Mouse (Mus musculus) left cerebral cortex, postnatal 25 days (tissue): ENCODE data around the gene Tgfb3. TPM values are rescaled to one million over a fixed set of nuclear protein-coding genes. Genes with fewer than 3 reads are reported as not detected.

Experiments used
- DNase-seq, 2 experiments: peaks; one replicate each; pipeline ENCODE4 v3.0.0; 2022; ENCODE audit warnings: low spot score in 2 of 2, mixed read lengths in 1 of 2
- intact Hi-C: fragments of 180-260 bp; cut with DNase I; formaldehyde crosslinking; loops from one replicate; pipeline ENCODE4 v1.15.1; 2025
- total RNA-seq, 2 experiments: library from RNA; stranded (reverse); gene quantifications; 2 replicates each; pipeline ENCODE4 v1.2.3; 2021

Gene Tgfb3
- total RNA-seq, 2 experiments from 2014 or later, result 13.9 to 15.2 TPM

DNA sequence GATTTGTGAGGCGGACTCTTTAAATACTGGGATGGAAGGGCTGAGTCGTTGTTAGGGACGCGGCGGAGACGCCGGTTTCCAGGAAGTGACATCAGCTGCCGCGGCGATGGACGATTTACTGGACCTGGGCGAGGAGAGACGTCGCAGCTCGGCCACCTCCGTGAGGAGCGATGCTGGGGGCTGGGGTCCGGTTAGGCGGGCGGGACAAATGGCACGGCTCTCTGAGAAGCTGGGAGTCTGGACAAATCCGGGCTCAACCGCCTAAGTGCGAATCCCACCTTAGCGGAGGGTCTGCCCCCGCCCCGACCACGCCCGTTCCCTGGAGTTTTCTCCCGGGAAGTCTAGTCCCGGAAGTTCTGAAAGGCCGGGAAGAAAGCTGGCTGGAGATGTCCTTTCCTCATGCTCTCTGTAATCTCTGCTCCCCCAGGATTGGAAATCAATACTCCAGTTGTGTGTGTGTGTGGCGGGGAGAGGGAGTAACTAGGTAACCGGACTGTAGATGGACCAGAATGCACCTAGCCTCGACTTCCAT, 3.7 kb upstream of the Tgfb3 start, which contains the start of gene Ift43:
Gene Ift43, plus strand, starts transcription at position 61 of the 532 bp plus-strand sequence.
- peak; percentile 85 to 88 for DNase-seq
- intact Hi-C loops, result no loop called here

- DNase-seq, result peak; percentile 90 to 93
- intact Hi-C loops, result loop anchor here (1.0 to 10.0 kb wide), 7 partner anchors 57 to 334 kb away; partner anchors contain the start of genes Erg28, Flvcr2 and Ttll5
These were observed 394 bp upstream of the Tgfb3 start for GRCm38 (mm10) chr12:86079202-86079667.

- intact Hi-C loops, result loop anchor here (2.0 to 10.0 kb wide), 5 partner anchors 56 to 333 kb away; partner anchors contain the start of gene Flvcr2
- DNase-seq, result no peak
These were observed 677 bp downstream of the Tgfb3 start for GRCm38 (mm10) chr12:86078176-86078552.

GRCm38 (mm10) chr12:86077736-86078135, 1.1 kb downstream of the Tgfb3 start:
- DNase-seq, result no peak
- intact Hi-C loops, result loop anchor here (2.0 to 10.0 kb wide), 5 partner anchors 55 to 333 kb away; partner anchors contain the start of gene Flvcr2

- DNase-seq, result peak in 1 of 2 experiments; percentile 17
- intact Hi-C loops, result loop anchor here (5.0 to 10.0 kb wide), 3 partner anchors 55 to 333 kb away; partner anchors contain the start of gene Flvcr2
These were observed 1.5 kb downstream of the Tgfb3 start for GRCm38 (mm10) chr12:86077322-86077721.

DNA sequence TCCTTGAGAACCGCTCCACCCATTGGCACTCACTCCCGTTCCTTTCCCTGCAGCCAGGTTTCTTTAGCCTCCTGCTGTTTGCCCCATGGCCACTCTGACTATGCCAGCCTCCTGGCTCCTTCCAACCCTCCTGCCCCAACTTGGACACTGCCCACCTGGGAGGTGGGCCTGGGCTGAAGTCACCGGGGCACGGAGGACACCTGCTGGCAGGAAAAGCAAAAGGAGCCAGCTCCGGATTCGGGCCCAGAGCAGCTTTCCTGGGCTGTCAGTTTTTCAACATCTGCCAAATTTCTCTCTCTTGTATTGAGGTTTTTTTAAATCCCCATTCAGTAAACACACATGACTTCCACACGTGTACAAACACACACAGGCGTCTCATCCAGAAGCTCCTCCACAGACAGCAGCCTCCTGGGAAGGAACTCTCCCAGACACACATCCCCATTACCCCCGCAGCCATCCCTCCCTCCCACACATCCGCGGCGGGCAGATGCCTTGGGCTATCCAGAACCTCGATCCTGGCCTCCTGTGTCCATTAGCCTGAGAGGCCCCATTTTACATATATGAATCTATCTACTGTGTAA, 2.4 kb downstream of the Tgfb3 start:
- peak; percentile 59 to 63 for DNase-seq
- intact Hi-C loops, result loop anchor here (5.0 to 10.0 kb wide), 3 partner anchors 54 to 332 kb away; partner anchors contain the start of gene Flvcr2

DNA sequence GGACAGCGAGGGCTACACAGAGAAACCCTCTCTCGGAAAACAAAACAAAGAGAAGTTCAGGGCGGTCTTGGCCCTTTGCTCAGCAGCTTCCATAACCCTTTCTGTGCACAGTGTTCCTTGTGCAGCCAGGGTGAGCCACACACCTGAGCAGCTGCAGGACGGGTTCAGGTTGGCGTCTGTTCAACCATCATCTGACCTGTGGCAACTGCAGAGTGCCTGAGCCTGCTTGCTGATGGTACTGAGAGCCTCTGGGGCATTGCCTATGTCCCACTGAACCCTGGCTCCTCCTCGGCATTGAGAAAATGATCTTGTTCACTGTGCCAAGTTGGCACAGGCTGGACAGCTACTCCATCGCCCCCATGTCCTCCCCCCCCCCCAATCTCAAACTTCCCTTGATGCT, 3.5 kb downstream of the Tgfb3 start:
- intact Hi-C loops, result loop anchor here (5.0 to 10.0 kb wide), 3 partner anchors 53 to 331 kb away; partner anchors contain the start of gene Flvcr2
- DNase-seq, result no peak

DNA sequence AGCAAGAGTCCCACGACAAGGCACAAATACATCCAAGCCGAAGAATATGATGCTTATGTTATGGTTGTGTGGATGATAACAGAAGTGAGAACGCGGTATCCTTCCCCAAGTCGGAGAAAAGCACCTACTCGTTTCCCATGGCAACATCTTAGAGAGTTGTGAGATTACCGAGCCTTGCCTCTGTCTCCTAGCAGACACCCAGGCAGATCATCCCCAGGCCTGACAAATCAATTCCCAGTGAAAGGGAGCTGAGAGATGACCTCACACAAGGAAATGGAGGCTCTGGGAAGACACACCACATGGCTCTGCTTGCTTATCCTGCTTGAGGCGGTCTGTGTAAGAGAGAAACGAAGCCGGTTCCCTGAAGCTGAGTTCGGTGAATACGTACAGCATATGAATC, 4.2 kb downstream of the Tgfb3 start:
- intact Hi-C loops, result loop anchor here (5.0 to 10.0 kb wide), 3 partner anchors 52 to 330 kb away; partner anchors contain the start of gene Flvcr2
- peak; percentile 52 to 73 for DNase-seq

DNA sequence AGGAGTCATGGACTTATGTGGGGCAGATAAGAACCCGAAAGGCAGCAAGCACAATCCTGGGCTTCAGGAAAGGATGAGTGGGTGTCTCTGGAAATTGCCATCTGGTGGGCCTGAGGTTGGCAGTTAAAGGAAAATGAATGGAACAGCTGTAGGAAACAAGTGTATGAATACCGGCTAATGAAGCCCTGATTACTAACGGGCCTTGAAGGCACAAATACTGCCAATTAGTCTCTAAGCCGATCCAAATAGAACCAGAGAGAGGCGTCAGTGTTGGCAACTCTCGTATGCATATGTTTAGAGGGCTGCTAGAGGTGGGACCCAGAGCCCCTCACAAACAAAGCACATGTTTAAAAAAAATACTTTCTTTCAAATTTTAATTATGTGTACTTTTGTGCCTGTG, 7.4 kb downstream of the Tgfb3 start:
- intact Hi-C loops, result loop anchor here (10.0 kb wide), 1 partner anchor 327 kb away; the partner anchor contains the start of gene Flvcr2
- peak in 1 of 2 experiments; percentile 43 for DNase-seq

DNA sequence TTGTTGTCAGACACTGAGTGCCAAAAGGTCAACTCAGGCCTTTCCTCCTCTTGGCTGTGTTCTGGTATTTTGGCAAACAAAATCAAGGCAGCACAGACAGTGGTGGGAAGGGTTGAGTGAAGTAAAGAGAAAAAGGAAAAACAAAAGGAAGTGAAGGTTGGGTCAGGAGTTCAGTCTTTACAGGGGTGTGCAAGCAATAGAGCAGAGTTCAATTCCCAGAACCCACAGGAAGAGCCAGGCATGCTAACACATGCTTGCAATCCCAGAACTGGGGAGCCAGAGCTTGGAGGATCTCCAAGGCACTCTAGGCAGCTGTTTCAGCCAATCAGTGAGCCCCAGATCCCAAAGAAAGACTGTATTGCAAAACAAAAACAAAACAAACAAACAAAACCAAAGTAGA, 14.0 kb downstream of the Tgfb3 start:
- intact Hi-C loops, result no loop called here
- no peak for DNase-seq

DNA sequence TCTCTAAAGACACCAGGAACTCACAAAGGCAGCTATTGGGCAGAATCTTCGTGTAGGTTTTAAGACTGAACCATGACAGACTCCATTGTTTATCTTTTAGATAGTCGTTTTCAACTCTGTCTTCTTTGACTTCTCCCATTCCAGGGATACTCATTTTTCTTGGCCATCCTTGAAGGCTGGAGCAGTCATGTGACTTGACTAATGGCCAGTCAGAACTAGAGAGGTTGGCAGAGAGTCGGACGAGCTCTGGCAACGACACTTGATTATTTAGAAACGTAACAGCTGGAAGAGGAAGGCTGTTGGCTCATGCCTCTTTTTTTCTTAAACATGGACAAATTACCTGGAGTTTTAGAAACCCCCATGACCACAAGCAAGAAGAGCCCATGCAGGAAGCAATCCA, 19.5 kb downstream of the Tgfb3 start:
- intact Hi-C loops, result no loop called here
- DNase-seq, result no peak

GRCm38 (mm10) chr12:86057516-86057915, 21.3 kb downstream of the Tgfb3 start:
- no peak for DNase-seq
- intact Hi-C loops, result no loop called here

GRCm38 (mm10) chr12:86056976-86057375, 21.9 kb downstream of the Tgfb3 start:
- DNase-seq, result no peak
- intact Hi-C loops, result no loop called here

GRCm38 (mm10) chr12:86055306-86055705, 23.5 kb downstream of the Tgfb3 start:
- intact Hi-C loops, result no loop called here
- no peak for DNase-seq

GRCm38 (mm10) chr12:86051477-86051876, 27.4 kb downstream of the Tgfb3 start:
- intact Hi-C loops, result no loop called here
- no peak for DNase-seq

DNA sequence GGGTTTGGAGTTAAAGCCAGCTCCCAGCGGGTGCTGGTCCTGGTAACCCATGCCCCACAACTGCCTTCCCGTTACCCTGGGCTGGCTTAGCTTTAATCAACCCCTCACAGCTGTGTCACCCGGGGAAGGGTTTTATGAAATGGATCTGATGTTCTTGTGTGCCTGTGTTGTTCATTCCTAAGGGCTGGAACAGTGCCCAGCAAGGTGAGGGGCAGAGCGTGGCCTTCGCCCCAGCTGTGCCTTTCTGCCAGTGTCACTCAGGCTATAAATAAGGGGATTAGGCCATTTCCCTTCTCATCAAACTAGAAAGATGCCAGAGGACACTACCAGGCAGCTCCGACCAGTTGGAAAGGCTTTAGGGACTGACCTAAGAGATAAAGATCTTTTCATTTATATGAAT, 29.0 kb downstream of the Tgfb3 start:
- intact Hi-C loops, result no loop called here
- no peak for DNase-seq

DNA sequence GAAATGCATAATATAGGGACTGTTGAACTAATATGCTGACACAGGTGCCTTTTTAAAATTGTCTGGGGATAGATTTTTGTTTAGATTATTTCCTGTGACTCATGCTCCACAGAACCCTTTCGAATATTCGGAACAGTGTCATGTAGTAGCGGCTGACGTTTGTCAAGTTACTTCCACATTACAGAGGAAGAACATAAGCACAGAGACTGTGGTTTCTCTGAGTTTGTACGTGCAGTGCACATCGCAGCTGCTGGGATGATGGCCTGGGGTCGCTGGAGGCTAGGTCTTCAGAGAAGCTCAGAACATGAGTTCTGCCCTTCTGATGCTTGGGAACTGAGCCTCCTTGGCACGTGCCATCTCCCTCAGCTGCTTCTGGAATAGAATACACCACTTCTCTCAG, 31.5 kb downstream of the Tgfb3 start:
- intact Hi-C loops, result no loop called here
- no peak for DNase-seq

DNA sequence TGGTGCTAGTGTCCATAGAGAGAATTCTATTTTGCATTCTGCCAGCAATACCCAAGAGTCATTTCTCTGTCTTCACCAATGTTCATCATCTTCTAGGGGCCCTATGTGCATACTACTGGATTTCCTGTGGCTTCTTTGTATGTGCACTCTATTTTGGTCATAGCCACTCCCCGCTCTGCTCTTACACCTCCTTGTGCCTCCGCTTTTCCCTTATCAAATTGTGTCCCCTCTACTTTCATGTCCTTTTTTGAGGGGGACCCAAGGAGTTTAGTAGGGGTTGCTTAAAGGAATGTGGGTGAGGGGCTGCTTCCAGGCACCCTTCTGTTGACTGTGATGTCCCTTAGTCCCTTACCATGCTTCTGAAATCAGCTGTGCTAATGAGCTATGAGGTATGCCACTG, 32.1 kb downstream of the Tgfb3 start:
- intact Hi-C loops, result no loop called here
- no peak for DNase-seq

- DNase-seq, result no peak
- intact Hi-C loops, result no loop called here
These were observed 32.7 kb downstream of the Tgfb3 start for GRCm38 (mm10) chr12:86046141-86046540.

GRCm38 (mm10) chr12:86039751-86040150, 39.1 kb downstream of the Tgfb3 start:
- no peak for DNase-seq
- intact Hi-C loops, result no loop called here

DNA sequence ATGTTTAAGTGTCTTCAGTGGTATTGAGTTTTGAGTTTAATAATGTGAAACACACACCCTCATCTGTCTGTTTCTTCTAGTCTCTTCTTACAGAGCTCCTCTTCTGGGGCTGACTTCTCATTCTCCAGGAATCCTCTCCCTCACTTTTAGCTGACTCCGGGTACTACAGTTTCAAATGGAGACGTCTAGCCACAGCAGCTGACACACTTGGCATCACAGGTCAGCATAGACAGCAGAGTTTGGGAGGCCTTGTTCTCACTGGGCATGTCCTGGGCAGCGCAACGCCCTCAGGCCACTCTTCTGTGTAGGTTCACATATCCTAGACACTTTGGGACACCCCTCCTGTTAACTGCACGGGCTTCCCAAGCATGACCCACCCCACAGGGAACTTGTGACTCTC, 39.8 kb downstream of the Tgfb3 start:
- no peak for DNase-seq
- intact Hi-C loops, result no loop called here
